Mouse (Mus musculus): ENCODE measurements at regions not wholly inside any gene's neighbourhood (a gene's known extent, or its start where the extent isn't known, plus 50 kb on each side); places are given as distances from the start of the nearest gene placed in this dataset.

- no peak for ATAC-seq
- Histone ChIP-seq H3K4me2 (no peak overlapping the region), H3K4me1 (peaks cover 38% of the 10 kb centered on the region), H3K27ac (no peak overlapping the region), H3K9ac (no peak overlapping the region), H3K9me3 (replicated peaks) (no peaks in the 10 kb centered on the region), H3K27me3 (no peaks in the 10 kb centered on the region), H3K36me3 (ENCODE audit: poor library complexity, severe bottlenecking) (no peaks in the 10 kb centered on the region), H3K4me3 (no peak overlapping the region)
- 53% methylated on average over 5 of the region's 5 CpGs for WGBS
These were observed 139.7 kb downstream of the Btg1 start for GRCm38 (mm10) chr10:96756355-96757084.

DNA sequence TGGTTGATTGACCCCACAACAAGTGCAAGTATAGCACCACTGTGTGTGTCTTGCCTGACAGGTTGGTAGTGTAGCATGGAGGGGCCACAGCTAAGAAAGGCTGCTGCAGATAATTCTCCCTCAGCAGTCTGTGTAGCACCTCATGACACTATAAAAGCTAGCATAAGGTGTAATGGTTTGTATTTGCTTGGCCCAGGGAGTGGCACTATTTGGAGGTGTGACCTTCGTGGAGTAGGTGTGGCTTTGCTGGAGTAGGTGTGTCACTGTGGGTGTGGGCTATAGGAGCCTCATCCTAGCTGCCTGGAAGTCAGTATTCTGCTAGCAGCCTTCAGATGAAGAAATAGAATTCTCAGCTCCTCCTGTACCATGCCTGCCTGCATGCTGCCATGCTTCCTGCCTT is 140.5 kb downstream of the Btg1 start:
- H3K4me2 ChIP-seq, result no peak overlapping the region
- ATAC-seq, result no peak
- H3K4me3 ChIP-seq, result no peak overlapping the region
- no peaks in the 10 kb centered on the region for H3K27me3 ChIP-seq
- H3K9ac ChIP-seq, result no peak overlapping the region
- 89% methylated on average over 1 of the region's 1 CpGs for WGBS
- H3K4me1 ChIP-seq, result peaks cover 30% of the 10 kb centered on the region
- no peaks in the 10 kb centered on the region for H3K9me3 ChIP-seq (replicated peaks)
- no peaks in the 10 kb centered on the region for H3K36me3 ChIP-seq (ENCODE audit: poor library complexity, severe bottlenecking)
- no peak overlapping the region for H3K27ac ChIP-seq

- Histone ChIP-seq H3K9me3 (replicated peaks) (no peaks in the 10 kb centered on the region), H3K4me1 (no peaks in the 10 kb centered on the region), H3K4me2 (no peak overlapping the region), H3K27ac (no peak overlapping the region), H3K4me3 (no peak overlapping the region), H3K9ac (no peak overlapping the region), H3K27me3 (no peaks in the 10 kb centered on the region), H3K36me3 (ENCODE audit: poor library complexity, severe bottlenecking) (no peaks in the 10 kb centered on the region)
- ATAC-seq, result no peak
- 91% methylated on average over 8 of the region's 8 CpGs for WGBS
These were observed 144.8 kb downstream of the Btg1 start for GRCm38 (mm10) chr10:96761601-96762000.

GRCm38 (mm10) chr10:96765626-96766025 is 148.8 kb downstream of the Btg1 start:
- Histone ChIP-seq H3K27ac (no peak overlapping the region), H3K9ac (no peak overlapping the region), H3K9me3 (replicated peaks) (no peaks in the 10 kb centered on the region), H3K4me3 (no peak overlapping the region), H3K4me1 (no peaks in the 10 kb centered on the region), H3K27me3 (no peaks in the 10 kb centered on the region), H3K36me3 (ENCODE audit: poor library complexity, severe bottlenecking) (no peaks in the 10 kb centered on the region), H3K4me2 (no peak overlapping the region)
- no peak for ATAC-seq
- 92% methylated on average over 5 of the region's 5 CpGs for WGBS

- Histone ChIP-seq H3K4me3 (no peak overlapping the region), H3K27ac (no peak overlapping the region), H3K9ac (no peak overlapping the region), H3K27me3 (no peaks in the 10 kb centered on the region), H3K4me1 (no peaks in the 10 kb centered on the region), H3K36me3 (ENCODE audit: poor library complexity, severe bottlenecking) (no peaks in the 10 kb centered on the region), H3K4me2 (no peak overlapping the region), H3K9me3 (replicated peaks) (no peaks in the 10 kb centered on the region)
- WGBS, result 92% methylated on average over 1 of the region's 1 CpGs
- no peak for ATAC-seq
These were observed 161.4 kb downstream of the Btg1 start for GRCm38 (mm10) chr10:96778220-96778619.

DNA sequence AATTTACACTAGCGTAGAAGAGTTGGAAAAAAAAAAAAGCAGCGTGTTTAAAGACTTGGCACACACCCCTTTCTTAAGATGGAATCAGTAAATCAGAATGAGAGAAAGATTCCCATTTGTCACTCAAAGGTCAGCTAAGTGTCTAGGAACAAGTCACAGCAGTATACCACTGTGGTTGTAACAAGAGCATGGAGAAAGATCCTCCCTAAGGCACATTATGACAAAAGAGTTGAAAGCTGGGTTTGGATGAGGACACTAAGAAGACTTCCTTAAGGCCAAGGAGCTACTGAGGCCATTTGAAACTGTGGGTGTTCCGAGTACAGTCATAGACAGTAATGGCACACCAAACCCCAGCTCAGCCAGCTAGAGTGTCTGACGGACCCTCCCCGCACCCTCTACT is 167.2 kb downstream of the Btg1 start:
- H3K4me2 ChIP-seq, result no peak overlapping the region
- H3K9ac ChIP-seq, result no peak overlapping the region
- H3K36me3 ChIP-seq (ENCODE audit: poor library complexity, severe bottlenecking), result no peaks in the 10 kb centered on the region
- WGBS, result 94% methylated on average over 5 of the region's 5 CpGs
- no peaks in the 10 kb centered on the region for H3K27me3 ChIP-seq
- H3K9me3 ChIP-seq (replicated peaks), result no peaks in the 10 kb centered on the region
- ATAC-seq, result no peak
- H3K4me1 ChIP-seq, result no peaks in the 10 kb centered on the region
- no peak overlapping the region for H3K27ac ChIP-seq
- H3K4me3 ChIP-seq, result no peak overlapping the region

- 89% methylated on average over 8 of the region's 8 CpGs for whole genome bisulfite sequencing
- H3K36me3 ChIP-seq (ENCODE audit: poor library complexity, severe bottlenecking), result no peaks in the 10 kb centered on the region
These were observed 170.2 kb downstream of the Btg1 start for GRCm38 (mm10) chr10:96786903-96787571.

DNA sequence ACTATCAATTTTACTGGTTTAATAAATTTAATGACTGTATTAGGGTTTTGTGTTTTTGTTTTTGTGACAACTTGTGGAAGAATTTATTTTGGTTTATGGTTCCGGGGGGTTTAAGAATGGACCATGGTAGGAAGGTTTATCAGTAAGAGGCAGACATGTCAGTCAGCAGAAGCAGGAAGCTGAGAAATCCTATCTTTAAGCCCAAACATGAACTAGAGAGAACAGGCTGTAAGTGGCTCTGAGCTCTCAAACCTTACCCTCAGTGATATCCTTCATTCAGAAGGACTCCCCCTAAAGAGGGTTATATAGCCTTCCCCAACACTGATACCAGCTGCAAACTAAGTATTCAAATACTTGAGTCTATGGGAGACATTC is 170.8 kb downstream of the Btg1 start:
- no peak overlapping the region for H3K27ac ChIP-seq
- H3K9me3 ChIP-seq (replicated peaks), result no peaks in the 10 kb centered on the region
- no peak overlapping the region for H3K9ac ChIP-seq
- no peaks in the 10 kb centered on the region for H3K27me3 ChIP-seq
- 83% methylated on average over 1 of the region's 1 CpGs for WGBS
- no peak overlapping the region for H3K4me2 ChIP-seq
- ATAC-seq, result no peak
- H3K4me1 ChIP-seq, result no peaks in the 10 kb centered on the region
- no peaks in the 10 kb centered on the region for H3K36me3 ChIP-seq (ENCODE audit: poor library complexity, severe bottlenecking)
- H3K4me3 ChIP-seq, result no peak overlapping the region

More at GRCm38 (mm10) chr10:96786903-96787571, 170.2 kb downstream of the Btg1 start:
- Histone ChIP-seq H3K4me2 (no peak overlapping the region), H3K4me3 (no peak overlapping the region), H3K9ac (no peak overlapping the region), H3K27ac (no peak overlapping the region), H3K4me1 (no peaks in the 10 kb centered on the region), H3K9me3 (replicated peaks) (no peaks in the 10 kb centered on the region), H3K27me3 (no peaks in the 10 kb centered on the region)
- ATAC-seq, result no peak

GRCm38 (mm10) chr10:96788352-96789016 is 171.7 kb downstream of the Btg1 start:
- peak; percentile 61; the same call in 1 of the 2 replicates for ATAC-seq
- Histone ChIP-seq H3K9me3 (replicated peaks) (no peaks in the 10 kb centered on the region), H3K27me3 (no peaks in the 10 kb centered on the region), H3K4me2 (no peak overlapping the region), H3K4me1 (no peaks in the 10 kb centered on the region), H3K4me3 (no peak overlapping the region), H3K36me3 (ENCODE audit: poor library complexity, severe bottlenecking) (no peaks in the 10 kb centered on the region), H3K27ac (no peak overlapping the region), H3K9ac (no peak overlapping the region)
- 66% methylated on average over 8 of the region's 8 CpGs for WGBS

DNA sequence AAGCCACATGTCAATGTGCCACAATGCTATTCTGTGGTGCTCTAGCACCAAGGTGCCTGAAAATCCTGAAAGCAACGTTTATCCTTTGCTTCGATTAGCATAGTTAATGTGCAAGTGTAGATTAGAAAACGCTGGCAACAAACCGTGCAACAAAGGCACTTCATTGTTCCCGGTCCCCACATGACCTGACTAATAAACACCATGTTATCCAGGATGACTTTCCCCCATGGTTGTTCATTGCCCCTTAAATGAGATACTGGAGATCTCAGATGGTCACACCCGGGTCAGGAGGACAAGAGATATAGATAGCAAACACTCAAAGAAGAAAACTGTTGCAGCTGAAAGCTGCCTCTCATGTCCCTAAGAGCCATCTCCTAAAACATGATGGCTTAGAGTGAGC is 180.3 kb downstream of the Btg1 start:
- no peak overlapping the region for H3K4me3 ChIP-seq
- no peak overlapping the region for H3K27ac ChIP-seq
- no peaks in the 10 kb centered on the region for H3K36me3 ChIP-seq (ENCODE audit: poor library complexity, severe bottlenecking)
- H3K27me3 ChIP-seq, result no peaks in the 10 kb centered on the region
- 80% methylated on average over 6 of the region's 6 CpGs for WGBS
- H3K9ac ChIP-seq, result no peak overlapping the region
- no peak for ATAC-seq
- H3K4me1 ChIP-seq, result no peaks in the 10 kb centered on the region
- no peaks in the 10 kb centered on the region for H3K9me3 ChIP-seq (replicated peaks)
- no peak overlapping the region for H3K4me2 ChIP-seq

DNA sequence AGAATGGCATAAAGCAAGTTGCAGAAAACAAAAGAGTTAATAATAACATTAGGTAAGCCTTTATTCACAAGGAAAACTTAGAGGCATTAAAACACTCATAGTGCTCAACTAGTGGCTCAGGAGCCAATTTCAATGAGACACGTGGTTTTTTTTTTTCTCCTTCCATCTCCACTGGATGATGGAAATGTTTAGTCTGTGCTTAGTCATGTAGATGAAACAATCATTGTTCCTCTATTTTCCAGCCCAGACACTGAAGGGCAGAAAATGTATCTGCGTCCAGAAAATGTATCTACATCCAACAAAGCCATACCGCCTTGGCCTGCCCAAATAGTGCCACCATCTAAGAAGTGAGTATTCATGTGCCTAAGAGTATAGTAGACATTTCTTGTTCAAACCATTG is 184.0 kb downstream of the Btg1 start:
- Histone ChIP-seq H3K9ac (no peak overlapping the region), H3K4me2 (no peak overlapping the region), H3K36me3 (ENCODE audit: poor library complexity, severe bottlenecking) (no peaks in the 10 kb centered on the region), H3K4me1 (no peaks in the 10 kb centered on the region), H3K27me3 (no peaks in the 10 kb centered on the region), H3K4me3 (no peak overlapping the region), H3K27ac (no peak overlapping the region), H3K9me3 (replicated peaks) (no peaks in the 10 kb centered on the region)
- ATAC-seq, result no peak
- WGBS, result 78% methylated on average over 3 of the region's 3 CpGs

- Histone ChIP-seq H3K27ac (no peak overlapping the region), H3K27me3 (no peaks in the 10 kb centered on the region), H3K9ac (no peak overlapping the region), H3K4me1 (no peaks in the 10 kb centered on the region), H3K4me3 (no peak overlapping the region), H3K4me2 (no peak overlapping the region), H3K9me3 (replicated peaks) (no peaks in the 10 kb centered on the region), H3K36me3 (ENCODE audit: poor library complexity, severe bottlenecking) (no peaks in the 10 kb centered on the region)
- ATAC-seq, result no peak
- WGBS, result 53% methylated on average over 7 of the region's 7 CpGs
These were observed 187.4 kb downstream of the Btg1 start for GRCm38 (mm10) chr10:96804030-96804784.

Measured in forebrain, embryonic 13.5 days (tissue).